Mouse (Mus musculus) liver, postnatal 0 days (tissue): ENCODE data around the gene Fignl2. TPM values are rescaled to one million over a fixed set of nuclear protein-coding genes. Genes with fewer than 3 reads are reported as not detected.

Experiments
- ATAC-seq: fragments of 200-750 bp; cut with Nextera tagmentation; 2 replicates; pipeline ENCODE4 v1.8.0; 2017; ENCODE audit warnings: mild to moderate bottlenecking, moderate library complexity
- DNase-seq: peaks from one replicate; pipeline ENCODE4 v3.0.0-alpha.2; 2016
- H3K27ac ChIP-seq: fragments of 300-500 bp; sonication (generic); 2 replicates; pipeline ENCODE4 v1.5.1; 2014; ENCODE audit warnings: antibody characterized with exemption, moderate library complexity, mild to moderate bottlenecking, low read depth
- H3K27me3 ChIP-seq: fragments of 300-500 bp; sonication (generic); 2 replicates; pipeline ENCODE4 v1.6.1; 2014; ENCODE audit warnings: low read length, control low read depth, mixed read lengths; ENCODE audit not compliant: insufficient read depth
- H3K36me3 ChIP-seq: fragments of 300-500 bp; sonication (generic); replicated peaks from 2 replicates; pipeline ENCODE4 v1.6.1; 2014; ENCODE audit warnings: mild to moderate bottlenecking, control low read depth, low read length, moderate library complexity, mixed read lengths; ENCODE audit not compliant: insufficient read depth
- H3K4me1 ChIP-seq: fragments of 300-500 bp; sonication (generic); 2 replicates; pipeline ENCODE4 v1.6.1; 2014; ENCODE audit warnings: antibody characterized with exemption, mild to moderate bottlenecking, control low read depth; ENCODE audit not compliant: insufficient read depth
- H3K4me2 ChIP-seq: fragments of 300-500 bp; sonication (generic); 2 replicates; pipeline ENCODE4 v1.6.1; 2014; ENCODE audit warnings: low read depth, mild to moderate bottlenecking, low read length, moderate library complexity, mixed read lengths
- H3K4me3 ChIP-seq: fragments of 300-500 bp; sonication (generic); 2 replicates; pipeline ENCODE4 v1.5.1; 2014; ENCODE audit warnings: low read depth, low read length
- H3K9ac ChIP-seq: fragments of 300-500 bp; sonication (generic); replicated peaks from 2 replicates; pipeline ENCODE4 v1.6.1; 2014; ENCODE audit warnings: mild to moderate bottlenecking, moderate library complexity
- H3K9me3 ChIP-seq: fragments of 300-500 bp; sonication (generic); 2 replicates; pipeline ENCODE4 v1.6.1; 2016; ENCODE audit warnings: mild to moderate bottlenecking, control low read depth, low read length, mixed read lengths
- CTCF ChIP-seq: sonication (generic); IDR thresholded peaks from 2 replicates; pipeline ENCODE4 v1.5.1; 2016; ENCODE audit warnings: antibody characterized with exemption, low read depth
- EP300 ChIP-seq: IDR thresholded peaks from 2 replicates; pipeline ENCODE4 v1.6.1; 2016; ENCODE audit warnings: antibody characterized with exemption, low read depth, mild to moderate bottlenecking
- WGBS: fragments of 180-500 bp; shearing (Covaris S2); extraction: QIAGEN DNeasy Blood & Tissue Kit; methylation state at CpG from one replicate; pipeline ENCODE4 v1.1.7; 2014; ENCODE audit not compliant: insufficient replicate concordance; 5-methylcytosine and 5-hydroxymethylcytosine counted together
- polyA plus RNA-seq: library from polyadenylated mRNA; unstranded; fragments of >200 nt; fragmentation: Nextera tagmentation; extraction: Ambion mirVana; gene quantifications from 2 replicates; pipeline ENCODE4 v1.2.1, GENCODE M21; 2015

The Fignl2 gene
- polyA plus RNA-seq, 1 experiment from 2014 or later, result 0.18 TPM

GRCm38 (mm10) chr15:101078731-101079156 is 377 bp upstream of the Fignl2 start:
- Histone ChIP-seq H3K27ac (peak overlapping the region; percentile 88), H3K4me3 (peak overlapping the region; percentile 61), H3K4me1 (no peaks in the 10 kb centered on the region), H3K9ac (peak overlapping the region; percentile 70; the same call in 1 of the 2 replicates), H3K9me3 (no peaks in the 10 kb centered on the region), H3K27me3 (peaks cover 14% of the 10 kb centered on the region), H3K36me3 (no peaks in the 10 kb centered on the region), H3K4me2 (peak overlapping the region; percentile 71)
- WGBS, result 7% methylated on average over 23 of the region's 30 CpGs
- TF ChIP-seq EP300 (no peak), CTCF (peak; percentile 61)
- DNase-seq (peak; percentile 85), ATAC-seq (peak; percentile 92)

GRCm38 (mm10) chr15:101077001-101077812 is 1.2 kb downstream of the Fignl2 start:
- Histone ChIP-seq H3K9me3 (no peaks in the 10 kb centered on the region), H3K27me3 (peaks cover 14% of the 10 kb centered on the region), H3K4me1 (0 out of 2 replicates have a peak, but pooled peaks cover 3% of the 10 kb centered on the region), H3K36me3 (no peaks in the 10 kb centered on the region), H3K4me3 (peak overlapping the region; percentile 61), H3K9ac (peak overlapping the region; percentile 70), H3K4me2 (peak overlapping the region; percentile 71), H3K27ac (0 out of 2 replicates have a peak overlapping the region, but pooled peaks have one; percentile 88)
- WGBS, result 5% methylated on average over 34 of the region's 34 CpGs
- TF ChIP-seq CTCF (no peak), EP300 (no peak)
- no peak for ATAC-seq
- DNase-seq, result no peak

GRCm38 (mm10) chr15:101076071-101077000 is 2.0 kb downstream of the Fignl2 start:
- no peak overlapping the region for H3K4me3 ChIP-seq
- 23% methylated on average over 24 of the region's 26 CpGs for WGBS
- peaks cover 14% of the 10 kb centered on the region for H3K27me3 ChIP-seq
- no peaks in the 10 kb centered on the region for H3K9me3 ChIP-seq
- 0 out of 2 replicates have a peak, but pooled peaks cover 3% of the 10 kb centered on the region for H3K4me1 ChIP-seq
- peak overlapping the region; percentile 71 for H3K4me2 ChIP-seq
- no peak overlapping the region for H3K27ac ChIP-seq
- no peak for DNase-seq
- no peak overlapping the region for H3K9ac ChIP-seq
- TF ChIP-seq CTCF, result no peak
- H3K36me3 ChIP-seq, result no peaks in the 10 kb centered on the region
- no peak for ATAC-seq

GRCm38 (mm10) chr15:101075656-101076055 is 2.7 kb downstream of the Fignl2 start:
- TF ChIP-seq EP300, result no peak
- TF ChIP-seq CTCF, result no peak
- Histone ChIP-seq H3K4me1 (peaks cover 6% of the 10 kb centered on the region; the same call in 1 of the 2 replicates), H3K27me3 (peaks cover 12% of the 10 kb centered on the region), H3K4me2 (no peak overlapping the region), H3K9me3 (no peaks in the 10 kb centered on the region), H3K9ac (no peak overlapping the region), H3K4me3 (no peak overlapping the region), H3K27ac (no peak overlapping the region), H3K36me3 (no peaks in the 10 kb centered on the region)
- DNase-seq (no peak), ATAC-seq (no peak)
- WGBS, result 66% methylated on average over 5 of the region's 5 CpGs

- peaks cover 11% of the 10 kb centered on the region for H3K27me3 ChIP-seq
- 78% methylated on average over 4 of the region's 4 CpGs for WGBS
- ATAC-seq, result no peak
Measured at GRCm38 (mm10) chr15:101075150-101075549, 3.2 kb downstream of the Fignl2 start.

GRCm38 (mm10) chr15:101074067-101074466 is 4.3 kb downstream of the Fignl2 start:
- H3K9ac ChIP-seq, result no peak overlapping the region
- peaks cover 16% of the 10 kb centered on the region; the same call in 1 of the 2 replicates for H3K4me1 ChIP-seq
- no peak overlapping the region for H3K4me3 ChIP-seq
- no peak overlapping the region for H3K4me2 ChIP-seq
- H3K9me3 ChIP-seq, result no peaks in the 10 kb centered on the region
- H3K27me3 ChIP-seq, result peaks cover 11% of the 10 kb centered on the region
- TF ChIP-seq CTCF (no peak), EP300 (no peak)
- ATAC-seq, result no peak
- 78% methylated on average over 5 of the region's 5 CpGs for WGBS
- no peak overlapping the region for H3K27ac ChIP-seq
- DNase-seq, result no peak
- H3K36me3 ChIP-seq, result no peaks in the 10 kb centered on the region

More at GRCm38 (mm10) chr15:101075150-101075549, 3.2 kb downstream of the Fignl2 start:
- TF ChIP-seq EP300 (no peak), CTCF (no peak)
- Histone ChIP-seq H3K36me3 (no peaks in the 10 kb centered on the region), H3K9me3 (no peaks in the 10 kb centered on the region), H3K4me2 (no peak overlapping the region), H3K9ac (no peak overlapping the region), H3K4me1 (peaks cover 8% of the 10 kb centered on the region; the same call in 1 of the 2 replicates), H3K27ac (no peak overlapping the region), H3K4me3 (no peak overlapping the region)
- no peak for DNase-seq
